Mouse (Mus musculus) B cell, adult 67 days (primary cell): ENCODE data around the gene Utp11. TPM values are rescaled to one million over a fixed set of nuclear protein-coding genes. Genes with fewer than 3 reads are reported as not detected.

ENCODE experiments used
- total RNA-seq, 2 experiments: library from RNA; stranded (reverse); gene quantifications; 4 replicates each; pipeline ENCODE4 v1.2.4; 2023

The Utp11 gene
- total RNA-seq = 10 to 100 TPM; 24.6 to 25.7 TPM

GRCm38 (mm10) chr4:124693135-124693894 is at the start of gene Utp11:
Gene Utp11, minus strand, starts transcription at chr4:124693600.

GRCm38 (mm10) chr4:124741376-124742343 is 48.3 kb upstream of the Utp11 start, which contains the start of gene Inpp5b:
Gene Inpp5b, plus strand, starts transcription at chr4:124741850.

GRCm38 (mm10) chr4:124714545-124715481 is 21.4 kb upstream of the Utp11 start, which contains the start of gene Sf3a3:
Gene Sf3a3, plus strand, starts transcription at chr4:124714776.

GRCm38 (mm10) chr4:124700248-124700971 is 7.0 kb upstream of the Utp11 start, which contains the start of gene Fhl3:
Gene Fhl3, plus strand, starts transcription at chr4:124700701.

GRCm38 (mm10) chr4:124656518-124656853 is 36.9 kb downstream of the Utp11 start, which contains the start of gene Pou3f1:
Gene Pou3f1, plus strand, starts transcription at chr4:124656807.

Other genes with a start within 250 kb of the Utp11 start
- gene 3100002H09Rik, start 82.8 kb downstream of the Utp11 start, total RNA-seq = not detected
- gene Pou3f1, start 36.8 kb downstream of the Utp11 start, total RNA-seq = not detected
- gene Fhl3, start 7.1 kb upstream of the Utp11 start, total RNA-seq = 10 to 100 TPM; 16.2 to 16.3 TPM
- 10 to 100 TPM; 58.4 to 64.6 TPM for gene Sf3a3, start 21.2 kb upstream of the Utp11 start, total RNA-seq
- 10 to 100 TPM; 35.4 to 41.1 TPM for gene Inpp5b, start 48.2 kb upstream of the Utp11 start, total RNA-seq
- gene Mtf1, start 108.5 kb upstream of the Utp11 start, total RNA-seq = 10 to 100 TPM; 41.4 to 41.7 TPM
- 100 to 1,000 TPM; 123 to 124 TPM for gene Yrdc, start 157.1 kb upstream of the Utp11 start, total RNA-seq
- gene 1110065P20Rik, start 157.6 kb upstream of the Utp11 start, total RNA-seq = 10 to 100 TPM; 14.8 to 15.2 TPM
- gene Maneal, start 168.6 kb upstream of the Utp11 start, total RNA-seq = 1 to 10 TPM in 1 of 2 experiments, under 1 TPM in 1; 0.47 to 1.1 TPM
- gene Epha10, start 187.3 kb upstream of the Utp11 start, total RNA-seq = not detected
- 10 to 100 TPM; 20.7 to 29.8 TPM for gene 9930104L06Rik, start 243.4 kb upstream of the Utp11 start, total RNA-seq
- 1 to 10 TPM; 3.3 to 5.9 TPM for gene Cdca8, start 245.7 kb upstream of the Utp11 start, total RNA-seq